Mouse (Mus musculus): ENCODE measurements around the gene Gm42417.

DNA sequence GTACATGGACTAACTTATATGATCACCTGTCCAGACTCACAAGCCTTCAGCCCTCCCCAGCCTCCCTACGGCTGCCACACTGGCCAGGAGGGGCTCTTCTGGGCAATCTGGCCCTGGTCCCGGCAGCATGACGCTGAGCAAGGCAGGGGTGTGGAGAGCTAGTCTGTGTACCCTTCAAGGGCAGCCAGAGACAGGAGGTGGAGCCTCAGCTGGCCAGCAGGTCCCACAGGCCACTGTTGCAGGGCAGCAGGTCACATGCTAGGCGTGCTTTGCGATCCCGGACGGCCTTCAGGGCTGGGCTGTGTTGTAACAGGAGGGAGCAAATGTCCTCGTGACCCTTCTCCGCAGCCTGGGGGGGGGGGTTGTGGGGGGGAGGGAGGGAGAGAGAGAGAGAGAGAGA, at the start of gene Gm42417:
- TF ChIP-seq CTCF (IDR thresholded peaks at IDR 0.05; ENCODE audit: low read depth, low read length) (no peak), POLR2A (IDR thresholded peaks at IDR 0.05; ENCODE audit: insufficient read depth, low read length) (no peak)
